In genomic region chr14:32512912-32513311, GRCm38 (mm10) we compare ENCODE assay signal across 8 mouse cellular contexts. TPM values are rescaled to one million over a fixed set of nuclear protein-coding genes. Genes with fewer than 3 reads are reported as not detected.
A peak's percentile ranks its signal among the peaks of the same experiment; 100 is the strongest.
DNase-seq lines count a peak whose midpoint lies in the region; ATAC-seq and TF ChIP-seq lines count a peak whose summit lies in the region.

No protein-coding gene starts in this region.

- H3K4me1 ChIP-seq in thymus, adult 2 months (replicated peaks; ENCODE audit: control insufficient read depth, insufficient read depth, low read length), result peaks cover 9% of the 10 kb centered on the region
- H3K4me1 ChIP-seq in liver, embryonic 11.5 days (replicated peaks; ENCODE audit: control insufficient read depth, insufficient read depth, low read length), result peaks cover 23% of the 10 kb centered on the region
- H3K4me1 ChIP-seq in stomach, embryonic 16.5 days (ENCODE audit: control insufficient read depth, insufficient read depth, low read length), result peaks cover 9% of the 10 kb centered on the region

- peak overlapping the region; percentile 64 for H3K4me3 ChIP-seq in thymus, adult 2 months (ENCODE audit: control insufficient read depth, insufficient read depth, low read length)
- H3K4me3 ChIP-seq in liver, embryonic 11.5 days (ENCODE audit: low read depth, low read length), result peak overlapping the region; percentile 81
- peak overlapping the region; percentile 79 for H3K4me3 ChIP-seq in stomach, embryonic 16.5 days (replicated peaks; ENCODE audit: low read length)

- no peaks in the 10 kb centered on the region for H3K9me3 ChIP-seq in liver, embryonic 11.5 days (ENCODE audit: control insufficient read depth, low read length)
- H3K9me3 ChIP-seq in stomach, embryonic 16.5 days (replicated peaks; ENCODE audit: control insufficient read depth, low read length), result no peaks in the 10 kb centered on the region

- ATAC-seq in liver, embryonic 11.5 days (replicated peaks; ENCODE audit: low FRiP score), result no peak; the same call in 1 of the 2 replicates
- no peak for ATAC-seq in stomach, embryonic 16.5 days (ENCODE audit: insufficient read depth, low FRiP score)

- WGBS in thymus, adult 2 months, result 46% methylated on average over 9 of the region's 9 CpGs
- 35% methylated on average over 9 of the region's 9 CpGs for WGBS in liver, embryonic 11.5 days
- WGBS in stomach, embryonic 16.5 days, result 37% methylated on average over 9 of the region's 9 CpGs

- no peak for TF ChIP-seq CTCF in thymus, adult 2 months (IDR thresholded peaks at IDR 0.05; ENCODE audit: borderline replicate concordance, control insufficient read depth, extremely low read depth, insufficient read depth, low read length, poor library complexity)

- peak; percentile 13 for DNase-seq in gastrocnemius, postnatal 25 days
- DNase-seq in gastrocnemius, adult 18-20 months (ENCODE audit: low spot score), result no peak
- no peak for DNase-seq in thymus, adult 2 months
- no peak for DNase-seq in thymus, postnatal 25 days
- no peak for DNase-seq in liver, embryonic 11.5 days (ENCODE audit: low spot score)
- DNase-seq in right cerebral cortex, postnatal 14 days, result no peak
- DNase-seq in T-cell, adult 2 months (ENCODE audit: low spot score), result no peak

- no peak overlapping the region for H3K27ac ChIP-seq in thymus, adult 2 months (ENCODE audit: control insufficient read depth, insufficient read depth, low read length)
- 0 out of 2 replicates have a peak overlapping the region, but pooled peaks have one; percentile 58 for H3K27ac ChIP-seq in liver, embryonic 11.5 days (ENCODE audit: low read depth, low read length)
- H3K27ac ChIP-seq in stomach, embryonic 16.5 days (ENCODE audit: low read length), result no peak overlapping the region

- H3K36me3 ChIP-seq in thymus, adult 2 months (ENCODE audit: control insufficient read depth, insufficient read depth, low read length), result no peaks in the 10 kb centered on the region; the same call in 1 of the 2 replicates
- peaks cover 7% of the 10 kb centered on the region for H3K36me3 ChIP-seq in liver, embryonic 11.5 days (ENCODE audit: control insufficient read depth, insufficient read depth, low read length)
- H3K36me3 ChIP-seq in stomach, embryonic 16.5 days (ENCODE audit: control insufficient read depth, insufficient read depth, low read length), result 0 out of 2 replicates have a peak, but pooled peaks cover 7% of the 10 kb centered on the region

- H3K9ac ChIP-seq in liver, embryonic 11.5 days (ENCODE audit: low read depth, low read length), result peak overlapping the region; percentile 86
- peak overlapping the region; percentile 79; the same call in 1 of the 2 replicates for H3K9ac ChIP-seq in stomach, embryonic 16.5 days (ENCODE audit: low read length)

- no peaks in the 10 kb centered on the region for H3K27me3 ChIP-seq in thymus, adult 2 months (ENCODE audit: control insufficient read depth, insufficient read depth, low read length)
- no peaks in the 10 kb centered on the region for H3K27me3 ChIP-seq in liver, embryonic 11.5 days (replicated peaks; ENCODE audit: control insufficient read depth, insufficient read depth, low read length)
- no peaks in the 10 kb centered on the region for H3K27me3 ChIP-seq in stomach, embryonic 16.5 days (ENCODE audit: control insufficient read depth, insufficient read depth, low read length)

- TF ChIP-seq POLR2A in thymus, adult 2 months (IDR thresholded peaks at IDR 0.05; ENCODE audit: control insufficient read depth, extremely low read depth, insufficient read depth, low read length, poor library complexity), result no peak

- peak overlapping the region; percentile 88 for H3K4me2 ChIP-seq in liver, embryonic 11.5 days
- H3K4me2 ChIP-seq in stomach, embryonic 16.5 days (ENCODE audit: low read depth, low read length), result peak overlapping the region; percentile 73

RNA-seq across cellular contexts. Expression of gene Ercc6, which starts 0.4 kb away (rescaled TPM):
- total RNA-seq in gastrocnemius, postnatal 25 days (2021), result 1 to 10 TPM; 3.8 to 4.0 TPM
- total RNA-seq in gastrocnemius, adult 18-20 months (2021), result 1 to 10 TPM; 3.9 to 4.2 TPM
- polyA plus RNA-seq in thymus, adult 2 months (2012; rRNA removed), result 9.4 and 12.1 TPM in 2 replicates
- polyA plus RNA-seq in liver, embryonic 11.5 days (2014; fragmentation: Nextera tagmentation; extraction: Ambion mirVana), result 15.0 and 18.8 TPM in 2 replicates
- 14.7 and 18.7 TPM in 2 replicates for polyA plus RNA-seq in stomach, embryonic 16.5 days (2015; fragmentation: Nextera tagmentation; extraction: Ambion mirVana)

RNA-seq across cellular contexts. Expression of gene Chat, which starts 47.1 kb away (rescaled TPM):
- total RNA-seq in gastrocnemius, postnatal 25 days (2021), result not detected
- total RNA-seq in gastrocnemius, adult 18-20 months (2021), result not detected
- polyA plus RNA-seq in thymus, adult 2 months (2012; rRNA removed), result 0.37 and 0.67 TPM in 2 replicates
- polyA plus RNA-seq in liver, embryonic 11.5 days (2014; fragmentation: Nextera tagmentation; extraction: Ambion mirVana), result not detected in 2 replicates
- polyA plus RNA-seq in stomach, embryonic 16.5 days (2015; fragmentation: Nextera tagmentation; extraction: Ambion mirVana), result 0.76 and 0.95 TPM in 2 replicates

RNA-seq across cellular contexts. Expression of gene Slc18a3, which starts 48.3 kb away (rescaled TPM):
- not detected for total RNA-seq in gastrocnemius, postnatal 25 days (2021)
- total RNA-seq in gastrocnemius, adult 18-20 months (2021), result not detected
- 0.13 and 0.16 TPM in 2 replicates for polyA plus RNA-seq in thymus, adult 2 months (2012; rRNA removed)
- 0.14 and 0.22 TPM in 2 replicates for polyA plus RNA-seq in liver, embryonic 11.5 days (2014; fragmentation: Nextera tagmentation; extraction: Ambion mirVana)
- 4.5 and 4.8 TPM in 2 replicates for polyA plus RNA-seq in stomach, embryonic 16.5 days (2015; fragmentation: Nextera tagmentation; extraction: Ambion mirVana)
